Mouse (Mus musculus) hindbrain, embryonic 11.5 days (tissue): ENCODE data around the gene Angptl2. TPM values are rescaled to one million over a fixed set of nuclear protein-coding genes. Genes with fewer than 3 reads are reported as not detected.

ENCODE experiments used
- ATAC-seq: fragments of 200-750 bp; cut with Nextera tagmentation; 2 replicates; pipeline ENCODE4 v1.8.0; 2017; ENCODE audit warnings: mild to moderate bottlenecking, moderate TSS enrichment, moderate library complexity; ENCODE audit not compliant: low FRiP score
- DNase-seq: peaks from one replicate; pipeline ENCODE4 v3.0.0-alpha.2; 2015; ENCODE audit warnings: low spot score
- H3K27ac ChIP-seq: fragments of 300-500 bp; sonication (generic); 2 replicates; pipeline ENCODE4 v1.5.1; 2014; ENCODE audit warnings: mild to moderate bottlenecking, low read depth, low read length
- H3K27me3 ChIP-seq: fragments of 300-500 bp; sonication (generic); 2 replicates; pipeline ENCODE4 v1.6.1; 2014; ENCODE audit warnings: mild to moderate bottlenecking, low read length, moderate library complexity, mixed read lengths; ENCODE audit not compliant: control insufficient read depth, insufficient read depth
- H3K36me3 ChIP-seq: fragments of 300-500 bp; sonication (generic); 2 replicates; pipeline ENCODE4 v1.6.1; 2014; ENCODE audit warnings: mild to moderate bottlenecking, low read length, moderate library complexity, mixed read lengths; ENCODE audit not compliant: control insufficient read depth, insufficient read depth
- H3K4me1 ChIP-seq: fragments of 300-500 bp; sonication (generic); replicated peaks from 2 replicates; pipeline ENCODE4 v1.6.1; 2014; ENCODE audit warnings: low read length, mixed read lengths; ENCODE audit not compliant: control insufficient read depth, insufficient read depth
- H3K4me2 ChIP-seq: fragments of 300-500 bp; sonication (generic); replicated peaks from 2 replicates; pipeline ENCODE4 v1.6.1; 2014; ENCODE audit warnings: mild to moderate bottlenecking, low read depth, low read length
- H3K4me3 ChIP-seq: fragments of 300-500 bp; sonication (generic); 2 replicates; pipeline ENCODE4 v1.5.1; 2014; ENCODE audit warnings: low read depth, low read length
- H3K9ac ChIP-seq: fragments of 300-500 bp; sonication (generic); 2 replicates; pipeline ENCODE4 v1.6.1; 2014; ENCODE audit warnings: low read depth, low read length
- H3K9me3 ChIP-seq: fragments of 300-500 bp; sonication (generic); 2 replicates; pipeline ENCODE4 v1.6.1; 2016; ENCODE audit warnings: low read length; ENCODE audit not compliant: control insufficient read depth
- WGBS: fragments of 180-500 bp; shearing (Covaris S2); extraction: QIAGEN DNeasy Blood & Tissue Kit; methylation state at CpG from one replicate; pipeline ENCODE4 v1.1.7; 2014; 5-methylcytosine and 5-hydroxymethylcytosine counted together
- polyA plus RNA-seq: library from polyadenylated mRNA; unstranded; fragments of >200 nt; fragmentation: Nextera tagmentation; extraction: Ambion mirVana; gene quantifications from 2 replicates; pipeline ENCODE4 v1.2.1, GENCODE M21; 2014

Angptl2 gene
- polyA plus RNA-seq, 1 experiment from 2014 or later: 19.9 TPM

GRCm38 (mm10) chr2:33177443-33178242, 38.2 kb upstream of the Angptl2 start:
- Histone ChIP-seq H3K4me1 (peaks cover 8% of the 10 kb centered on the region), H3K36me3 (no peaks in the 10 kb centered on the region), H3K9me3 (no peaks in the 10 kb centered on the region), H3K9ac (no peak overlapping the region), H3K27ac (no peak overlapping the region), H3K4me3 (no peak overlapping the region), H3K27me3 (no peaks in the 10 kb centered on the region), H3K4me2 (no peak overlapping the region)
- no peak for ATAC-seq
- DNase-seq: no peak
- WGBS: 85% methylated on average over 12 of the region's 12 CpGs

GRCm38 (mm10) chr2:33178243-33178932, 37.5 kb upstream of the Angptl2 start:
- Histone ChIP-seq H3K36me3 (no peaks in the 10 kb centered on the region), H3K4me2 (no peak overlapping the region), H3K27me3 (no peaks in the 10 kb centered on the region), H3K27ac (no peak overlapping the region), H3K4me3 (no peak overlapping the region), H3K4me1 (peaks cover 8% of the 10 kb centered on the region), H3K9ac (no peak overlapping the region), H3K9me3 (no peaks in the 10 kb centered on the region)
- DNase-seq (no peak), ATAC-seq (peak; percentile 49; the same call in 1 of the 2 replicates)
- WGBS: 59% methylated on average over 11 of the region's 11 CpGs

DNA sequence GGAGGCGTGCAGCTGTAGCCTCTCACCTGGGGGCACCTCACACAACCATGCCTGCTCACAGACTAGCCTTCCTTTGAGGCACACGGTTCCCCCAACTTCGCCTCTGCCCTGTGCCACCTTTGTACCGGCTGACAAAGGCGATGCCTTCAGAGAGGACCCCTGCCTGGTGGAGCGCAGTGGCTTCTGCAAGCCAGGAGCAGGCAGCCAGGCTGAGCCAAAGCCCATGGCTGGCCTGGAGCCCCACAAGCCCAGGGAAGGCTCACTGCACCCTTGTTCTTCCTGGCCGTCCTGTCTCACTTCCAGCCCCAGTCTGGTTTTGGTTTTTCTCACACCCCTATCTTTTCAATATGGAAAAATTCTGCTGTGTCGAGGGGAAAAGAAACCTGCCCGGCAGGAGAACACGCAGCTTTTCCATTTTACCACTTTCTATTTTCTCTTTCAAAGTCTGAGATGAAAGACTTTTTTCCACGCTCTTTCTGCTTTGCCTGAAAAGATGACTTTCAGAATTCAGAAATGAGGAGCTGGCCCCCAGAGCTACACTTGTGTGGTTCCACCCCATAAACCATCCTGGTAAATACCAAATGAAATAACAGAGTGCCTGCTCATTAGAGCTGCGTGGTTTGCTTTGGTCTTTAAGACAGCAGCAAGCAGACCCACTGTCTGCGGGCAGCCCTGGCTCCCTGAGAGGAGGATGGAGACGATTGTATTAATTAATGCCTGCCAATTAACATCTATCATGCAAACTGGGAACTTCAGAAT, 36.5 kb upstream of the Angptl2 start:
- H3K36me3 ChIP-seq: no peaks in the 10 kb centered on the region
- no peak overlapping the region for H3K4me3 ChIP-seq
- no peak for DNase-seq
- 69% methylated on average over 14 of the region's 14 CpGs for WGBS
- no peaks in the 10 kb centered on the region for H3K27me3 ChIP-seq
- H3K4me1 ChIP-seq: peaks cover 8% of the 10 kb centered on the region
- H3K27ac ChIP-seq: no peak overlapping the region
- H3K9me3 ChIP-seq: no peaks in the 10 kb centered on the region
- H3K4me2 ChIP-seq: no peak overlapping the region
- H3K9ac ChIP-seq: 0 out of 2 replicates have a peak overlapping the region, but pooled peaks have one; percentile 11
- ATAC-seq: no peak

DNA sequence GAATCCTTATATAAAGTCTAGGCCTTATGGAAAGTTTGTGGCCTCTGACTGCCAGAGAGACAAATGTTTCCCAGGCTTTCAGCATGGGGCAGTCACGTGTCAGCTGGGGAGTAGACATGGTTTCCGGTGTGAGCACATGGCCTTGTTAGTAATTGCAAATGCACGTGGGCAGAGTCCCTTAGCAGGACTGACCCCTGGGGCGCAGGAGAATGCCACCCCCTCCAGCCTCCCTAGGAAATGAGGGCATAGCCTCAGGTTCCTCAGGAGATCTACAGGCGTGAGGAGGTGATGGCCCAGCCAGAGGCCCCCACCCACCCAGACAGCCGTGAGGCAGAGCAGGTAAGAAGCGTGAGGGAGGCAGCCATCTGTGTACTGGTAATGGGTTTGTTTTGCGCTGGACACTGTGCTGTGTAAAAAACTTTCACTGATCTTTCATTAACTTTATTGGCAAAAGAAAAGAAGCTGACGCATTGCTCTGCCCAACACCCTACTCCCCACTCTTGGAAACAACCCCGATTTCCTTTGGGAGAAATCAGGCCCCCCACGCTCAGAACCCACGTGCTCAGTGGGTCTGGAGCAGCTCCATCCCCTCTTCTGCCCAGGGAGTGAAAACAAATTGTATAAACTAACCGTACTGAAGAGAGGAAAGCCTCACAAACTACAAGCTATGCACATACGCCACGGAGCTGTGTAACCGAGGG, 35.8 kb upstream of the Angptl2 start:
- Histone ChIP-seq H3K27me3 (no peaks in the 10 kb centered on the region), H3K9me3 (no peaks in the 10 kb centered on the region), H3K4me1 (peaks cover 8% of the 10 kb centered on the region), H3K4me3 (no peak overlapping the region), H3K4me2 (no peak overlapping the region), H3K9ac (no peak overlapping the region), H3K36me3 (no peaks in the 10 kb centered on the region), H3K27ac (no peak overlapping the region)
- DNase-seq: no peak
- no peak for ATAC-seq
- WGBS: 56% methylated on average over 16 of the region's 16 CpGs

- H3K9ac ChIP-seq: no peak overlapping the region
- DNase-seq (no peak), ATAC-seq (no peak)
- H3K36me3 ChIP-seq: no peaks in the 10 kb centered on the region
- no peaks in the 10 kb centered on the region for H3K9me3 ChIP-seq
- H3K4me2 ChIP-seq: no peak overlapping the region
- peaks cover 8% of the 10 kb centered on the region for H3K4me1 ChIP-seq
- WGBS: 94% methylated on average over 7 of the region's 7 CpGs
- H3K27me3 ChIP-seq: no peaks in the 10 kb centered on the region
- no peak overlapping the region for H3K4me3 ChIP-seq
- no peak overlapping the region for H3K27ac ChIP-seq
These were observed 32.5 kb upstream of the Angptl2 start for GRCm38 (mm10) chr2:33183321-33183720.

- ATAC-seq (no peak), DNase-seq (no peak)
- Histone ChIP-seq H3K9ac (no peak overlapping the region), H3K36me3 (no peaks in the 10 kb centered on the region), H3K9me3 (no peaks in the 10 kb centered on the region), H3K4me1 (no peaks in the 10 kb centered on the region), H3K27me3 (no peaks in the 10 kb centered on the region), H3K4me2 (no peak overlapping the region), H3K27ac (no peak overlapping the region), H3K4me3 (no peak overlapping the region)
- 89% methylated on average over 10 of the region's 10 CpGs for WGBS
These were observed 31.2 kb upstream of the Angptl2 start for GRCm38 (mm10) chr2:33184641-33185040.

DNA sequence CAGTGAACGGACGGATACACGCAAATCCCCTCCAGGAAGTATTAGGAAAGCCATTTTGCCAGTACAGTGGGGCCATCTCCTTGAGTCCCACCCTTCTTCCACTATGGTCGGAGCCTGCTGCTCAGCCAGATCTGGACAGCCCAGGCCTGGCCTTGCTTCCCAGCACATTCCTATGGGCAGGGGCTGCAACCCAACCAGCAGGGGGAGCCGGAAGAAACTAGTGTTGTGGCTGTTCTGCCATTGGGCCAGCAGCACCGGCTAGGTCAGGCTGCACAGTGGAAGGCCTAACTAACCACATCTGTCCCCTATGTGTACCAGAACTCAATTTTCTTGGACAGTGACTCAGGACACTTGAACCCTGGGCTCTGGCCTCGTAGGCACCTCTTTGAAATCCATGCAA, 30.6 kb upstream of the Angptl2 start:
- peak; percentile 40 for DNase-seq
- Histone ChIP-seq H3K4me3 (no peak overlapping the region), H3K27me3 (no peaks in the 10 kb centered on the region), H3K4me2 (no peak overlapping the region), H3K36me3 (no peaks in the 10 kb centered on the region), H3K27ac (no peak overlapping the region), H3K4me1 (no peaks in the 10 kb centered on the region), H3K9me3 (no peaks in the 10 kb centered on the region), H3K9ac (no peak overlapping the region)
- 72% methylated on average over 7 of the region's 7 CpGs for WGBS
- ATAC-seq: no peak

GRCm38 (mm10) chr2:33186505-33186904, 29.4 kb upstream of the Angptl2 start:
- Histone ChIP-seq H3K9me3 (no peaks in the 10 kb centered on the region), H3K4me3 (no peak overlapping the region), H3K36me3 (no peaks in the 10 kb centered on the region), H3K4me1 (no peaks in the 10 kb centered on the region), H3K27ac (no peak overlapping the region), H3K4me2 (no peak overlapping the region), H3K9ac (no peak overlapping the region), H3K27me3 (no peaks in the 10 kb centered on the region)
- no peak for DNase-seq
- 85% methylated on average over 7 of the region's 7 CpGs for WGBS
- no peak for ATAC-seq
